Mouse (Mus musculus) lung, postnatal 0 days (tissue): ENCODE data around the gene Susd1. TPM values are rescaled to one million over a fixed set of nuclear protein-coding genes. Genes with fewer than 3 reads are reported as not detected.

Source experiments
- ATAC-seq: fragments of 200-750 bp; cut with Nextera tagmentation; 2 replicates; pipeline ENCODE4 v1.8.0; 2017; ENCODE audit warnings: moderate library complexity
- DNase-seq: peaks from one replicate; pipeline ENCODE4 v3.0.0-alpha.2; 2016; ENCODE audit warnings: low spot score
- H3K27ac ChIP-seq: fragments of 300-500 bp; sonication (generic); 2 replicates; pipeline ENCODE4 v1.5.1; 2014; ENCODE audit warnings: antibody characterized with exemption, mild to moderate bottlenecking, low read length, mixed read lengths
- H3K27me3 ChIP-seq: fragments of 300-500 bp; sonication (generic); replicated peaks from 2 replicates; pipeline ENCODE4 v1.6.1; 2014; ENCODE audit warnings: low read length, mixed read lengths; ENCODE audit not compliant: insufficient read depth
- H3K36me3 ChIP-seq: fragments of 300-500 bp; sonication (generic); 2 replicates; pipeline ENCODE4 v1.6.1; 2014; ENCODE audit warnings: low read length, mixed read lengths; ENCODE audit not compliant: insufficient read depth
- H3K4me1 ChIP-seq: fragments of 300-500 bp; sonication (generic); 2 replicates; pipeline ENCODE4 v1.6.1; 2014; ENCODE audit warnings: antibody characterized with exemption, low read depth, low read length, mixed read lengths; ENCODE audit not compliant: insufficient read depth
- H3K4me2 ChIP-seq: fragments of 300-500 bp; sonication (generic); replicated peaks from 2 replicates; pipeline ENCODE4 v1.6.1; 2014; ENCODE audit warnings: low read depth, mild to moderate bottlenecking, low read length, moderate library complexity, mixed read lengths
- H3K4me3 ChIP-seq: fragments of 300-500 bp; sonication (generic); 2 replicates; pipeline ENCODE4 v1.5.1; 2014; ENCODE audit warnings: low read depth, low read length
- H3K9ac ChIP-seq: fragments of 300-500 bp; sonication (generic); replicated peaks from 2 replicates; pipeline ENCODE4 v1.6.1; 2014; ENCODE audit warnings: low read depth, mild to moderate bottlenecking
- H3K9me3 ChIP-seq: fragments of 300-500 bp; sonication (generic); 2 replicates; pipeline ENCODE4 v1.6.1; 2016; ENCODE audit warnings: low read length, mixed read lengths
- CTCF ChIP-seq: IDR thresholded peaks from 2 replicates; pipeline ENCODE4 v1.5.1; 2016; ENCODE audit warnings: antibody characterized with exemption, mild to moderate bottlenecking
- EP300 ChIP-seq: IDR thresholded peaks from 2 replicates; pipeline ENCODE4 v1.6.1; 2016; ENCODE audit warnings: antibody characterized with exemption, mild to moderate bottlenecking, control low read depth
- WGBS: fragments of 180-500 bp; shearing (Covaris S2); extraction: QIAGEN DNeasy Blood & Tissue Kit; methylation state at CpG from one replicate; pipeline ENCODE4 v1.1.7; 2014; 5-methylcytosine and 5-hydroxymethylcytosine counted together
- polyA plus RNA-seq: library from polyadenylated mRNA; unstranded; fragments of >200 nt; fragmentation: Nextera tagmentation; extraction: Ambion mirVana; gene quantifications from 2 replicates; pipeline ENCODE4 v1.2.1, GENCODE M21; 2015

Susd1 gene
- polyA plus RNA-seq, 1 experiment from 2014 or later: 1.6 TPM

DNA sequence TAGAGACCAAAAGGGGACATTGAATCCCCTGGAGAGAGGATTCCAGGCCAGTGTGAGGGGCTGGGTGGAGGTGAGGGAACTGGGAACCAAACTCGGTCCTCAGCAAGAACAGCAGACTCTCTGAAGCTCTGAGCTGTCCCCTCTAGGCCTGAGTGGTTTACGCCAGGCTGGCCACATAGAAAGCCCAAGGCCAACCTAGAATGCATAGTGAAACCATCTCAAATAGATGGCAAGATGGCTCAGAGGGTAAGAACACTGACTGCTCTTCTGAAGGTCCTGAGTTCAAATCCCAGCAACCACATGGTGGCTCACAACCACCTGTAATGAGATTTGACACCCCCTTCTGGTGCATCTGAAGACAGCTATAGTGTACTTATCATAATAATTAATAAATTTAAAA is 88.1 kb downstream of the Susd1 start:
- Histone ChIP-seq H3K9ac (no peak overlapping the region), H3K27ac (no peak overlapping the region), H3K27me3 (no peaks in the 10 kb centered on the region), H3K4me3 (no peak overlapping the region), H3K4me2 (no peak overlapping the region), H3K4me1 (no peaks in the 10 kb centered on the region), H3K36me3 (no peaks in the 10 kb centered on the region), H3K9me3 (no peaks in the 10 kb centered on the region)
- no peak for DNase-seq
- 94% methylated on average over 2 of the region's 2 CpGs for WGBS
- no peak for ATAC-seq
- no peak for TF ChIP-seq CTCF
- no peak for TF ChIP-seq EP300

DNA sequence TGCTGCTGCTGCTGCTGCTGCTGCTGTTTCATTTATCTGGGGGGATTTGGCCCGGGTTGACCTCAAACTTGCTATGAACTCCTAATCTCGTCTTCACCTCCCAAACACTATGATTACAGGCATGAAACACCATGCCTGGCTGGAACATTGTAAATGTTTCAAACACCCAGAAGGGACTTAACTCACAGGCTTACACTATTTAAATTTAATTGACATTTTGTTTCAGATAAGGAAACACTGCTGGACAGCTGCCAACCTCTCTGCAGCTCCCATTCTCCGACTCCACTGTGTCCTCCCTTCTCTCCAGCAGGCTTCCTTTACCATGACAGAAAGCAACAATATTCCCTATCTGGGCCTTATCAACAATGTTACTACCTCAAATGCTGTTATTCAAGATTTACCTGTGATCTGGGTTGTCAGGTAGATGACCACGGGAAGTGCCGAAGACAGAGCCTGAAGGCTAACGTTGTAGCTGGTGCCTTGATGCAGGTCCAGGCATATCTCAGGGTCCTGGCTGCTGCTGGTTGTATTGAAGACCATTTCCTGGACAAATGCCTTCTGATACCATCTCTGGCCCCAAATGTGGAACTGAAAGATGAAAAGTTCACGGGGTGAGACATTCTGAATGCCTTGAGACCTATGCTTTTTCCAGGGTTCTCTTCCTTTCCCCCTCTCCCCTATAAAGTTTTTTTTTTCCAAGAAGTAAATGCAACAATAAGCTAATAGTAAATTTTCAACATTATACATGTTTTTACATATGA is 88.8 kb downstream of the Susd1 start:
- DNase-seq (peak; percentile 29), ATAC-seq (no peak)
- Histone ChIP-seq H3K27me3 (no peaks in the 10 kb centered on the region), H3K9ac (no peak overlapping the region), H3K36me3 (no peaks in the 10 kb centered on the region), H3K27ac (no peak overlapping the region), H3K4me1 (no peaks in the 10 kb centered on the region), H3K4me3 (no peak overlapping the region), H3K4me2 (no peak overlapping the region), H3K9me3 (no peaks in the 10 kb centered on the region)
- 35% methylated on average over 7 of the region's 7 CpGs for WGBS
- TF ChIP-seq EP300 (no peak), CTCF (no peak)

DNA sequence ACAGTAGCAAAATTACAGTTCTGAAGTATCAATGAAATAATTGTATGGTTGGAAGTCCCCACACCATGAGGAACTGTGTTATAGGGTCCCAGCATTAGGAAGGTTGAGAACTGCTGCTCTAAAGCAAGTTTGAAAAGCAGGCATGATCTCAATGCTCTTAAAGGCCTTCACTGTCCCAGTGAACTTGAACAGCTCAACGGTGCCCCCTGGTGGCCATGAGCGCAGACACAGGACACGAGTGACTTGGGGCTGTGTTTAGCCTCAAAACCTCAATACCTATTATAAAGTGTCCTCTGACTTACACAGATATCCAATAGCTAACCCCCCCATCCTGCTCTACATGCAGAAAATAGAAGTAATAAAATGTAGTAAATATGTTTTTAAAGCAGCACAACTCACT is 97.7 kb downstream of the Susd1 start:
- 0% methylated on average over 3 of the region's 3 CpGs for WGBS
- TF ChIP-seq CTCF: peak; percentile 98
- TF ChIP-seq EP300: no peak

DNA sequence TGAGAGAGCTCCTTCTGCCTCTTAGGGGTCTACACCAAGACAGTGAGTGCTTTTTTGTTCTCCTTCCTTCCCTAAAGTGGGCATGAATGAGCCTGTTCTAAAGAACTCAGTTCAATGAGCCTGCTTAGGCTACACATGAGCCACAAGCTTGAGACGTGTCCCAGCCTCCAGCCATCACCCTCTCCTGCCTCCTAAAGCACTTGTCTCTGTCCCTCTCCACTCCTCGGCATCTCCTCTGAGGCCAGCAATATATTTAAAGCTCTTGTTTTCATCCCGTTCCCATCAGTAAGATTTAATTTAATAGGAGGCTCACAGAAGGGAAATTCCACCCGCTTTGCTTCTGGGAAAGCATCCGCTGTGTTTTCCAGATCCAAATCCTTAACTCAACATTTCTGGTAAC is 98.4 kb downstream of the Susd1 start:
- H3K4me2 ChIP-seq: no peak overlapping the region
- H3K27me3 ChIP-seq: no peaks in the 10 kb centered on the region
- no peaks in the 10 kb centered on the region for H3K36me3 ChIP-seq
- H3K9ac ChIP-seq: no peak overlapping the region
- WGBS: 74% methylated on average over 5 of the region's 5 CpGs
- no peak overlapping the region for H3K4me3 ChIP-seq
- H3K9me3 ChIP-seq: no peaks in the 10 kb centered on the region
- DNase-seq (no peak), ATAC-seq (no peak)
- no peak overlapping the region for H3K27ac ChIP-seq
- TF ChIP-seq CTCF (no peak), EP300 (no peak)
- H3K4me1 ChIP-seq: peaks cover 7% of the 10 kb centered on the region; the same call in 1 of the 2 replicates

More for the DNA sequence above, 97.7 kb downstream of the Susd1 start:
- peaks cover 6% of the 10 kb centered on the region; the same call in 1 of the 2 replicates for H3K4me1 ChIP-seq
- no peak overlapping the region for H3K9ac ChIP-seq
- H3K9me3 ChIP-seq: no peaks in the 10 kb centered on the region
- no peaks in the 10 kb centered on the region for H3K27me3 ChIP-seq
- no peak overlapping the region for H3K4me2 ChIP-seq
- H3K27ac ChIP-seq: no peak overlapping the region
- ATAC-seq (peak; percentile 84), DNase-seq (peak; percentile 92)
- H3K36me3 ChIP-seq: no peaks in the 10 kb centered on the region
- no peak overlapping the region for H3K4me3 ChIP-seq

DNA sequence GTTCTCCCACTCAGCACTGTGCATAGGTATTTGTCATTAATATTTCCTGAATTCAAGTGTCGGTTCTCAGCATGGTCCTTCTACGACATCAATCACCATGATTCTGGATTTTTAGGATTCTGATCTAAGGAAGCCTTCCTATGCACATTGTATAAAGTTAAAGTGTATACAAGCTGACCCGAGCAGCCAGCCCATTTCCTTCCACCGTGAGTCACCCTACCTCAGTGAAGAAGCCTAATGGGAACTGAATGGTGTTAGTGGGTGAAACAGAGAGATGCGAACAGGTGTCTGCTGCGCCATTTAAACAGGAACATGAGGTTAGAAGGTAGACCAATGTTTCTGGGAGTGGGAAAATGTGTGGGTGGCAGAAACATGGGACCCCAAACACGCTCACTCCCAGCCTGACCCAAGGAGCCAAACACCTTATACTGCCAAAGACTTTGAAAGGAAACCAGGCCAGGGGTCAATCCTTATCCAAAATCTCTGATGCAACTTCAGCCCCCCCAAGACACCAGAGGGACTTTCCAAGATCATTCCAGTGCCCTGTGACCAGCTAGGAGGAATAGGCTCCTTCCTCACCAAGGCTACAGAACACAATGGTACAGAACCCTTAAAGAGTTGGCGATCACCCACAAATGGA is 99.4 kb downstream of the Susd1 start:
- 75% methylated on average over 8 of the region's 8 CpGs for WGBS
- no peak for TF ChIP-seq CTCF
- no peak for TF ChIP-seq EP300
- DNase-seq (no peak), ATAC-seq (no peak; the same call in 1 of the 2 replicates)
- Histone ChIP-seq H3K4me3 (no peak overlapping the region), H3K27me3 (no peaks in the 10 kb centered on the region), H3K9ac (no peak overlapping the region), H3K4me2 (no peak overlapping the region), H3K9me3 (no peaks in the 10 kb centered on the region), H3K27ac (no peak overlapping the region), H3K36me3 (no peaks in the 10 kb centered on the region), H3K4me1 (peaks cover 7% of the 10 kb centered on the region; the same call in 1 of the 2 replicates)

DNA sequence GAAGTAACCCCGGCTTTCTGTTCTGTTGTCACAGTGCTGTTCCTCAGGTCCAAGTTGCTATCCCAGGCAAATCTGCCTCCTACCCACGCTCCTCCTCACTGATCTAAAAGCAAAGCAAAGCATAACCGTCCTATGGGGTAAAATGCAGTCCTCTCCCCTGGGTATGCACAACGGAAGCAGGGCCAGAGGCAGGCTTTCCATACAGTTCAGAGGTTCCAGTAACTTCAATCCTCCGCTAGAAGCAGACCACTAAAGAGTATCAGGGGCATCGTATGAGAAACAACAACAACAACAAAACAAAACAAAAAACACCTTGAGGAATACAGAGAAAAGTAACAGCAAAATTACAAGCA is 100.9 kb downstream of the Susd1 start:
- Histone ChIP-seq H3K27me3 (no peaks in the 10 kb centered on the region), H3K27ac (no peak overlapping the region), H3K4me3 (no peak overlapping the region), H3K9ac (no peak overlapping the region), H3K4me2 (no peak overlapping the region), H3K36me3 (no peaks in the 10 kb centered on the region), H3K9me3 (no peaks in the 10 kb centered on the region), H3K4me1 (peaks cover 7% of the 10 kb centered on the region; the same call in 1 of the 2 replicates)
- DNase-seq: no peak
- no peak for ATAC-seq
- WGBS: 90% methylated on average over 6 of the region's 6 CpGs
- TF ChIP-seq EP300 (no peak), CTCF (no peak)
